Mouse (Mus musculus) midbrain, postnatal 0 days (tissue): Measurements from ENCODE around the gene Mgst3. TPM values are rescaled to one million over a fixed set of nuclear protein-coding genes. Genes with fewer than 3 reads are reported as not detected.

Experiments
- ATAC-seq: fragments of 200-750 bp; cut with Nextera tagmentation; 2 replicates; pipeline ENCODE4 v1.8.0; 2017; ENCODE audit warnings: moderate number of reproducible peaks, mild to moderate bottlenecking, moderate TSS enrichment, moderate library complexity; ENCODE audit not compliant: low FRiP score
- DNase-seq: peaks from one replicate; pipeline ENCODE4 v3.0.0-alpha.2; 2015; ENCODE audit warnings: low spot score
- H3K27ac ChIP-seq: fragments of 300-500 bp; sonication (generic); 2 replicates; pipeline ENCODE4 v1.5.1; 2014; ENCODE audit warnings: low read depth, mild to moderate bottlenecking, low read length, mixed read lengths
- H3K27me3 ChIP-seq: fragments of 300-500 bp; sonication (generic); 2 replicates; pipeline ENCODE4 v1.6.1; 2014; ENCODE audit warnings: low read length, control low read depth, mixed read lengths; ENCODE audit not compliant: insufficient read depth
- H3K36me3 ChIP-seq: fragments of 300-500 bp; sonication (generic); 2 replicates; pipeline ENCODE4 v1.6.1; 2014; ENCODE audit warnings: low read length, control low read depth, mixed read lengths; ENCODE audit not compliant: insufficient read depth
- H3K4me1 ChIP-seq: fragments of 300-500 bp; sonication (generic); 2 replicates; pipeline ENCODE4 v1.6.1; 2014; ENCODE audit warnings: mild to moderate bottlenecking, control low read depth, antibody characterized with exemption, low read length, mixed read lengths; ENCODE audit not compliant: insufficient read depth
- H3K4me2 ChIP-seq: fragments of 300-500 bp; sonication (generic); 2 replicates; pipeline ENCODE4 v1.6.1; 2014; ENCODE audit warnings: low read depth, mild to moderate bottlenecking, low read length, mixed read lengths; ENCODE audit not compliant: poor library complexity, severe bottlenecking
- H3K4me3 ChIP-seq: fragments of 300-500 bp; sonication (generic); 2 replicates; pipeline ENCODE4 v1.5.1; 2014; ENCODE audit warnings: low read depth, mild to moderate bottlenecking, low read length, moderate library complexity
- H3K9ac ChIP-seq: fragments of 300-500 bp; sonication (generic); replicated peaks from 2 replicates; pipeline ENCODE4 v1.6.1; 2014; ENCODE audit warnings: mild to moderate bottlenecking, low read length, moderate library complexity, mixed read lengths; ENCODE audit not compliant: poor library complexity, severe bottlenecking
- H3K9me3 ChIP-seq: fragments of 300-500 bp; sonication (generic); 2 replicates; pipeline ENCODE4 v1.6.1; 2016; ENCODE audit warnings: low read length, control low read depth
- CTCF ChIP-seq: IDR thresholded peaks from 2 replicates; pipeline ENCODE4 v1.5.1; 2016; ENCODE audit warnings: antibody characterized with exemption, mild to moderate bottlenecking
- WGBS: fragments of 180-500 bp; shearing (Covaris S2); extraction: QIAGEN DNeasy Blood & Tissue Kit; methylation state at CpG from one replicate; pipeline ENCODE4 v1.1.7; 2014; 5-methylcytosine and 5-hydroxymethylcytosine counted together
- polyA plus RNA-seq: library from polyadenylated mRNA; unstranded; fragments of >200 nt; fragmentation: Nextera tagmentation; extraction: Ambion mirVana; gene quantifications from 2 replicates; pipeline ENCODE4 v1.2.1, GENCODE M21; 2015
- total RNA-seq: library from RNA; depleted of rRNA; stranded (reverse); fragments of >200 nt; gene quantifications from 2 replicates; pipeline ENCODE4 v1.2.3, GENCODE M21; 2014

The Mgst3 gene
- total and polyA plus RNA-seq, 2 experiments from 2014 or later = 240 to 246 TPM

DNA sequence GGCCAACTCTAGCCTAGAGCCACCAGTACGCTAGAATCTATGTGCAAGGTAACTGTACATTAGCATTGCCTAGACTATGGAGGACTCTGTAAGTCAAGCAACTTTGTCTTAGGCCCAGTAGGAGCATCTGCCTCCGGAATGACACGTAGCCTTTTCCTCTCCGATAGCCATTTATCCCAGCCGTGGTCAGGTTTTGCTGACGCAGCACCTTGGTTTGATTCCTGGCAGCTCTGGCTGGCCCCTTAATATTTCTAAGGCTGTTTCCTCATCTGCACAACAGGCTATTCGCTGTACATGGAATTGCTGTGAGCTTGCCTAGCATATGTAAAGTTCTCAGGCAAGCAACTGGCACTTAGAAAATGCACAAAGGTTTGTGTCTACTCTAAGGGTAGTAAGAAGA lies 20.9 kb downstream of the Mgst3 start:
- 96% methylated on average over 7 of the region's 7 CpGs for WGBS
- no peak overlapping the region for H3K9ac ChIP-seq
- no peaks in the 10 kb centered on the region for H3K4me1 ChIP-seq
- ATAC-seq (no peak), DNase-seq (no peak)
- TF ChIP-seq CTCF = no peak
- no peak overlapping the region for H3K4me3 ChIP-seq
- no peak overlapping the region for H3K4me2 ChIP-seq
- H3K27me3 ChIP-seq = no peaks in the 10 kb centered on the region
- no peak overlapping the region for H3K27ac ChIP-seq
- H3K36me3 ChIP-seq = peaks cover 30% of the 10 kb centered on the region
- no peaks in the 10 kb centered on the region for H3K9me3 ChIP-seq

DNA sequence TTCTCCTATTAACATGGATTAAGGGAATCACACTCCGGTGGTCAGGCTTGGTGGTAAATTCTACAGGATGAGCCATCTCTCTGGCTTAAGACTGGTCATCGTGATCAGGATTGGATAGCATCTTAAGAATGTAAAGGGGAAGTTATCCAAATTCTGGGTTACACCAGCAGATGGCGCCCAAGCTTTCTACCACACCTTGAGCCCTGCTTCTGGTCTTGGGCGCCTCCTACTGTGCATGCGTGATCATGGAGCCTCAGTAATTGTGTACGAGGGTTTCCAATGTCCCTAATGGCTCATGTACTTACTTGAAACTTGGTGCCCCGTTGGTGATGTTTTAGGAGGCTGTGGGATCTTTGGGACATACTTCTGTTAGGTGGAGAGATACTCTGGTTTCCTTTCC lies 23.7 kb downstream of the Mgst3 start:
- no peak for ATAC-seq
- Histone ChIP-seq H3K4me3 (no peak overlapping the region), H3K36me3 (peaks cover 38% of the 10 kb centered on the region), H3K27ac (no peak overlapping the region), H3K4me1 (no peaks in the 10 kb centered on the region), H3K27me3 (no peaks in the 10 kb centered on the region), H3K9me3 (no peaks in the 10 kb centered on the region), H3K4me2 (no peak overlapping the region), H3K9ac (no peak overlapping the region)
- peak; percentile 89 for TF ChIP-seq CTCF
- whole genome bisulfite sequencing = 15% methylated on average over 7 of the region's 7 CpGs
- peak; percentile 85 for DNase-seq

DNA sequence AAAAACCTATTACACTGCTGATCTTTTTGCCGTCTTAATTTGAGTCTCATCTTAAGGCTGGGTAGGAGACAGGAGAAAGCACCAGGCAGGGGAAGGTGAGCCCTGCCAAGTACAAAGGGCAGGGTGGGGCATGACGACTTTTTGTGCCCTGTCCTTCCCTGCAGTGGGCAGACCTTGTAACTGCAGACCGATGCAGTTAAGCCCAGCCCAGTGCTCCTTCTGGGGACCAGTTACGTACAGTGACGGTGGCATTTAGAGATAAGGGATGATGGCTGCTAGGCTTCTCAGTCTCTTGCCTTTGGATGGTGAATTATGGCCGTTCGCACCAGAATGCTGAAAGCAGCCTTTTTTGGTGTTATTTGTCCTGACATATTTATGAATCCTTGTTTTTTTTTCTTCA lies 25.1 kb downstream of the Mgst3 start:
- DNase-seq (no peak), ATAC-seq (0 out of 2 replicates have a peak, but pooled peaks have one; percentile 28)
- H3K27me3 ChIP-seq = no peaks in the 10 kb centered on the region
- H3K27ac ChIP-seq = no peak overlapping the region
- H3K36me3 ChIP-seq = peaks cover 28% of the 10 kb centered on the region
- H3K4me2 ChIP-seq = no peak overlapping the region
- no peaks in the 10 kb centered on the region for H3K9me3 ChIP-seq
- no peaks in the 10 kb centered on the region for H3K4me1 ChIP-seq
- H3K4me3 ChIP-seq = no peak overlapping the region
- no peak overlapping the region for H3K9ac ChIP-seq
- WGBS = 86% methylated on average over 7 of the region's 7 CpGs
- TF ChIP-seq CTCF = no peak

DNA sequence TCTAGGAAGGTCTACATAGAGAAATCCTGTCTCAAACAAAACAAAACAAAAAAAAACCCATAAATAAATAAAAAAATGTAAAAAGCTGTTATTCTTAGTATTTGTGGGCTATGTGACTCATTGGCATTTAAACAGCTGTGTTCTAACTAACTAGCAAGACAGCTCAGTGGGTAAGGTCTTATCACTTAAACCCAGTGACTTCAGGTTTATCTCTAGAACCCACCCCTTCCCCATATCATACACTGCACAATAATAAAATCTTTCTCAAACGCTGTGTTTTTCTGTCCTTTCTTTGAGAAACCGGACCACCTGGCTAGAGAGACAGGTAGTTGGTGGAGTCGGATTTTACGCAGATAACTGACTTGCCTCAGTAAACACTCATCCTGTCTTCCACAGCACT lies 25.6 kb downstream of the Mgst3 start:
- WGBS = 96% methylated on average over 4 of the region's 4 CpGs
- Histone ChIP-seq H3K4me1 (no peaks in the 10 kb centered on the region), H3K4me2 (no peak overlapping the region), H3K27me3 (no peaks in the 10 kb centered on the region), H3K9me3 (no peaks in the 10 kb centered on the region), H3K27ac (no peak overlapping the region), H3K9ac (no peak overlapping the region), H3K4me3 (no peak overlapping the region), H3K36me3 (peaks cover 28% of the 10 kb centered on the region)
- no peak for TF ChIP-seq CTCF
- DNase-seq (no peak), ATAC-seq (no peak)

DNA sequence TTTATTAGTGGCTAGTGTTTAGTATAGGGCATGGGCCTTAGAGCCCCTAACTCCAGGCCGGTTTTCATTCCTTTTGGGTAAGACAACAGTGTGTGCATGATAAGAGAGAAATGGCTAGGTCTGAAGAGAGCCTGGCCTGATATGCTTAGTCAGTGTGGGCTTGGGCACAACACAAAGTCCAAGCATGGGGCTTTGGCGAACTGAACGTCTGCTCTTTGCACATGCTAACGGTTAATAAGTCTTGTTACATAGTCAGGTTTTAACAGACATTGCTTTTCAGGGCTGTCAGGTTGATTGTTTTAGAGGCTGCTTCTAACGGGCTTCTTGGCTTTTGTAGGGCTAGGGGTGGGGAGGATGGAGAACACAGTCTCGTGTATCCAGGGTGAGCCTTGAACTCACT lies 27.0 kb downstream of the Mgst3 start:
- H3K4me1 ChIP-seq = no peaks in the 10 kb centered on the region
- H3K9ac ChIP-seq = no peak overlapping the region
- H3K27me3 ChIP-seq = no peaks in the 10 kb centered on the region
- H3K27ac ChIP-seq = no peak overlapping the region
- DNase-seq (no peak), ATAC-seq (no peak)
- no peaks in the 10 kb centered on the region for H3K9me3 ChIP-seq
- no peak overlapping the region for H3K4me3 ChIP-seq
- peaks cover 27% of the 10 kb centered on the region for H3K36me3 ChIP-seq
- no peak for TF ChIP-seq CTCF
- no peak overlapping the region for H3K4me2 ChIP-seq
- WGBS = 95% methylated on average over 6 of the region's 6 CpGs

DNA sequence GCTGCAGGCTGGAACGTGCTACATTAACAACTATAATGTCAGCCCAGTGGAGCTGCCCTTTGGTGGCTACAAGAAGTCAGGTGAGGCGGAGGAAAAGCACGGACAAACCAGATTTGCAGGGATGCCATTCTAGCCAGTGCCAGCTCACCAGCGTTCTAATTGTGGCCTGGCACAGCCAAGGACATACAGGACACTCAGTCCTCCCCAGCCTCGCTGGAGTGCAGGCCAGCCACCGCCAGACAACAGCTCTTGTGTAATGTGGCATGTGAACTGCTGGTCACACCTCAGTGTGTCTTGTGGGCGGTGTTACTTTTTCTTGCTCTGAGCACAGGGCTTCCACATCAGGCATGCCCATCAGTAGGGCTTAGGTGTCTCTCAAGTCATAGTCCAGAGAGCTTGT lies 27.8 kb downstream of the Mgst3 start:
- ATAC-seq = no peak
- 92% methylated on average over 7 of the region's 7 CpGs for WGBS

More for the DNA sequence above, 27.8 kb downstream of the Mgst3 start:
- Histone ChIP-seq H3K4me1 (no peaks in the 10 kb centered on the region), H3K9me3 (no peaks in the 10 kb centered on the region), H3K9ac (no peak overlapping the region), H3K27ac (no peak overlapping the region), H3K27me3 (no peaks in the 10 kb centered on the region), H3K4me2 (no peak overlapping the region), H3K4me3 (no peak overlapping the region), H3K36me3 (peaks cover 30% of the 10 kb centered on the region)
- DNase-seq = no peak
- no peak for TF ChIP-seq CTCF
